Mouse (Mus musculus): ENCODE measurements around the gene Phactr3. TPM values are rescaled to one million over a fixed set of nuclear protein-coding genes. Genes with fewer than 3 reads are reported as not detected.
"Not testable (repeated sequence)": the region's sequence is repeated elsewhere in the genome, so short reads cannot be mapped to it uniquely, and the experiment has no call there.

Gene Phactr3
- total RNA-seq (2012; rRNA removed) (not detected in 2 replicates), polyA plus RNA-seq (2012; ENCODE audit: insufficient read depth in 1 of 2, insufficient read length in 2 of 2, low read depth in 1 of 2, low replicate concordance in 2 of 2, missing spikeins in 1 of 2) (not detected)

DNA sequence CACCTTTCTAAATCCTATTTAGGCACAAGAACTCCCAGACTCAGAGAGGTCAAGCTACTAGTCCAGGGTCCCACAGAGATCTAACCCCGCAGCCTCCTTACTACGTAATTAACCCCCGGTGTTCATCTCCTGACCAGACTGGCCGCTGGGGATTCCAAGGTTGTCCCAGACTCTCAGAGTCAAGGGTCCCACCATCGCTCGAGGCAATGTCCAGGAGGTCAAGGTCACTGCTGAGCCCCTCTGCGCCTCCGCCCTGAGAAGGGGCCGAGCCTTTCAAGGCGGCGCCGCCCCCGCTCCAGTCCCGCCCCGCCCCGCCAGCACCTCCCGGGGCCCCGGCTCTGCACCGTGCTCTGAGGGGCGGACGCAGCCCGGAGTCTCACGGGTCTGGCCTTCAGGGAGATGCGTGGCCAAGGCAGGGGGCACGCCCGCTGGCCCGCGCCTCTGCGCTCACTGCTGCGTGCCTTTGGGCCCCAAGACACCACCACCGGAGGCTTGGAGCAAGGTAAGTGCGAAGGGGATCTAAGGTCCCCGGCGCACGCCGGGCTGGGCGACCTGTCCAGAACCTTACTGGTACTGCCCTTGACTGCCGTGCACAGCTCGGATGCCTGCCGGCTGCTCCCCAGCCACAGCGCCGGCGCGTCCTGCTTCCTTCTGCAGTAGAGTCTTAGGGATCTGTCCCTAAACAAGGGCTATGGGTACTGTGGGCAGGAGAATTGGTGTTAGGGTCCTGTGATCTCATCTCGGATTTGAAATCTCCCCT, at the start of gene Phactr3:
Gene Phactr3, plus strand, starts transcription at position 175 of the 760 bp plus-strand sequence.
- no peak for DNase-seq (ENCODE audit: low read depth, low spot score)
- Histone ChIP-seq H3K36me3 (ENCODE audit: control insufficient read depth in 1 of 2, insufficient read depth in 2 of 2, low read length in 2 of 2) (no peaks in the 10 kb centered on the region), H3K27ac (ENCODE audit: control insufficient read depth, low read depth, low read length) (no peak within 1 kb of the TSS), H3K9me3 (replicated peaks; ENCODE audit: insufficient read depth, low read length) (no peaks in the 10 kb centered on the region), H3K9ac (ENCODE audit: control insufficient read depth, low read depth, low read length, poor library complexity, severe bottlenecking) (no peak within 1 kb of the TSS), H3K27me3 (ENCODE audit: control insufficient read depth in 1 of 2, insufficient read depth in 2 of 2, low read length in 2 of 2) (no peaks in the 10 kb centered on the region), H3K4me1 (ENCODE audit: control insufficient read depth in 1 of 2, insufficient read depth in 2 of 2, low read length in 2 of 2) (no peaks in the 10 kb centered on the region), H3K79me2 (ENCODE audit: control insufficient read depth, insufficient read depth, low read length, poor library complexity) (no peaks in the 10 kb centered on the region), H3K4me3 (ENCODE audit: control insufficient read depth in 1 of 2, insufficient read depth in 1 of 2, low read depth in 2 of 2, low read length in 2 of 2) (no peak within 1 kb of the TSS)
- TF ChIP-seq MEF2A (IDR thresholded peaks at IDR 0.05; ENCODE audit: extremely low read depth, insufficient replicate concordance, low read depth, low read length, poor library complexity, severe bottlenecking) (no peak), TCF12 (IDR thresholded peaks at IDR 0.05; ENCODE audit: low read depth, low read length) (no peak), USF2 (IDR thresholded peaks at IDR 0.05; ENCODE audit: borderline replicate concordance in 1 of 2, insufficient read depth in 1 of 2, low read depth in 1 of 2, low read length in 2 of 2) (no peak), BHLHE40 (IDR thresholded peaks at IDR 0.05; ENCODE audit: borderline replicate concordance, low read depth, low read length) (no peak)

DNA sequence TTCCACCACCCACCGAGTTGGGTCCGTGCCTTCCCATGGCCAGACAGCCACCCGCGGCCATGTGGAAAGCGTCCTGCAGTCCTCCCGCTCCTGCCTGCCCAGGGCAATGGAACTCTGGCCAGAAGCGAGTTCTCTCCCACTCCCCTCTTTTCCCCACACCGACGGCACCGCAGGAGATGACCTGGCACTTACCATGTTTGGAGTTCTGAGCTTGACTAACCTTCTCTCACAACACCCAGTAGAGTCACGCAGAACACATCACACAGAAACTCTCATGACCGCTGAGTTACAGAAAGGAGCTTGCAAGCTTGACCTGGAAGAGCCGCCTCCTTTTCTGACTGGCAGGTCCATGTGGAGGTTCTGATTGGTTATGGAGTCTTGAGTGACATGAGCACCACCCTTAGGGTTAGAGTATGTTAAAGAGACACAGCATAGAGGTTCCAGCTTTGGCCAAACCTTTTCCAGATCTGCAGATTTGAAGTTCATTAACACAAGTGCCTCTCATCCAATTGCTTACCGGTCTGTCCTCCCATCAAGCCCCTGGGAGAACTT, 40.5 kb upstream of the Phactr3 start, which contains the start of gene Zfp931:
Gene Zfp931, minus strand, starts transcription at position 311 of the 552 bp plus-strand sequence.
- not testable (repeated sequence) for DNase-seq (ENCODE audit: low read depth, low spot score); H3K4me3 ChIP-seq (ENCODE audit: control insufficient read depth in 1 of 2, insufficient read depth in 1 of 2, low read depth in 2 of 2, low read length in 2 of 2); H3K4me1 ChIP-seq (ENCODE audit: control insufficient read depth in 1 of 2, insufficient read depth in 2 of 2, low read length in 2 of 2); H3K9ac ChIP-seq (ENCODE audit: control insufficient read depth, low read depth, low read length, poor library complexity, severe bottlenecking); H3K27me3 ChIP-seq (ENCODE audit: control insufficient read depth in 1 of 2, insufficient read depth in 2 of 2, low read length in 2 of 2); H3K9me3 ChIP-seq (replicated peaks; ENCODE audit: insufficient read depth, low read length); H3K27ac ChIP-seq (ENCODE audit: control insufficient read depth, low read depth, low read length); H3K36me3 ChIP-seq (ENCODE audit: control insufficient read depth in 1 of 2, insufficient read depth in 2 of 2, low read length in 2 of 2); H3K79me2 ChIP-seq (ENCODE audit: control insufficient read depth, insufficient read depth, low read length, poor library complexity)

DNA sequence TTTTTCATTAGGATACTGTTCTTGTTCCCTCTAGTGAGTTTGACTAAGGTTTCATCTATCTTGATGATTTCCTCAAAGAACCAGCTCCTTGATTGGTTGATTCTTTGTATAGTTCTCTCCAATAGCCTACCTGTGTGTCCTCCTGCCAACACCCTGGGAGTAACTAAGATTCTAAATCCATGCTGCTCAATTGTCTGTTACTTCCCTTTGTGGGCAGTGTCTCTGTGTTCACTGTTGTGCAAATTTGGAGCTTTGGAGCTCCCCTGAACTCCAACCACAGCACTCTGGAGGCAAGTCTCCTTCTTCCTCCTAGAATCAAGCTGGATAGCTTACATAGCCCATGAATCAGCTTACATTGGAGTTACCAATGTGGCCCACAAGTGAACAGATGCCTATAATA, 29.2 kb upstream of the Phactr3 start:
- Histone ChIP-seq H3K9me3 (replicated peaks; ENCODE audit: insufficient read depth, low read length) (no peaks in the 10 kb centered on the region), H3K4me3 (ENCODE audit: control insufficient read depth in 1 of 2, insufficient read depth in 1 of 2, low read depth in 2 of 2, low read length in 2 of 2) (no peak overlapping the region), H3K79me2 (ENCODE audit: control insufficient read depth, insufficient read depth, low read length, poor library complexity) (no peaks in the 10 kb centered on the region), H3K9ac (ENCODE audit: control insufficient read depth, low read depth, low read length, poor library complexity, severe bottlenecking) (no peak overlapping the region), H3K27ac (ENCODE audit: control insufficient read depth, low read depth, low read length) (no peak overlapping the region), H3K36me3 (ENCODE audit: control insufficient read depth in 1 of 2, insufficient read depth in 2 of 2, low read length in 2 of 2) (no peaks in the 10 kb centered on the region), H3K4me1 (ENCODE audit: control insufficient read depth in 1 of 2, insufficient read depth in 2 of 2, low read length in 2 of 2) (no peaks in the 10 kb centered on the region), H3K27me3 (ENCODE audit: control insufficient read depth in 1 of 2, insufficient read depth in 2 of 2, low read length in 2 of 2) (no peaks in the 10 kb centered on the region)
- TF ChIP-seq EP300 (IDR thresholded peaks at IDR 0.05; ENCODE audit: low read depth in 1 of 2, low read length in 2 of 2) (no peak), SMC3 (IDR thresholded peaks at IDR 0.05; ENCODE audit: low read depth, low read length) (no peak), POLR2A (IDR thresholded peaks at IDR 0.05; ENCODE audit: control insufficient read depth in 1 of 2, insufficient read depth in 1 of 2, low read depth in 1 of 2, low read length in 2 of 2, poor library complexity in 1 of 2) (no peak), CHD2 (IDR thresholded peaks at IDR 0.05; ENCODE audit: low read length) (no peak), E2F4 (IDR thresholded peaks at IDR 0.05; ENCODE audit: borderline replicate concordance, low read depth, low read length) (no peak), POLR2AphosphoS5 (IDR thresholded peaks at IDR 0.05; ENCODE audit: borderline replicate concordance, low read depth, low read length) (no peak), MXI1 (IDR thresholded peaks at IDR 0.05; ENCODE audit: low read depth, low read length) (no peak), CHD1 (IDR thresholded peaks at IDR 0.05; ENCODE audit: low read depth, low read length) (no peak), MEF2A (IDR thresholded peaks at IDR 0.05; ENCODE audit: extremely low read depth, insufficient replicate concordance, low read depth, low read length, poor library complexity, severe bottlenecking) (no peak), JUND (IDR thresholded peaks at IDR 0.05; ENCODE audit: low read depth, low read length) (no peak), NELFE (IDR thresholded peaks at IDR 0.05; ENCODE audit: low read depth, low read length) (no peak), ZMIZ1 (IDR thresholded peaks at IDR 0.05; ENCODE audit: low read depth, low read length) (no peak), MAX (IDR thresholded peaks at IDR 0.05; ENCODE audit: low read length) (no peak)
- no peak for DNase-seq (ENCODE audit: low read depth, low spot score)

All from MEL (cell line).